Mouse (Mus musculus): ENCODE measurements around the gene Stoml3.

- no peak for TF ChIP-seq CTCF (IDR thresholded peaks at IDR 0.05; ENCODE audit: low read depth)
- TF ChIP-seq EP300 (optimal IDR thresholded peaks at IDR 0.05): no peak
Measured at GRCm38 (mm10) chr3:53466481-53466880, 22.0 kb upstream of the Stoml3 start.

Data from stomach, postnatal 0 days (tissue).